ENCODE assay signal across 10 mouse cellular contexts in the genomic region with DNA sequence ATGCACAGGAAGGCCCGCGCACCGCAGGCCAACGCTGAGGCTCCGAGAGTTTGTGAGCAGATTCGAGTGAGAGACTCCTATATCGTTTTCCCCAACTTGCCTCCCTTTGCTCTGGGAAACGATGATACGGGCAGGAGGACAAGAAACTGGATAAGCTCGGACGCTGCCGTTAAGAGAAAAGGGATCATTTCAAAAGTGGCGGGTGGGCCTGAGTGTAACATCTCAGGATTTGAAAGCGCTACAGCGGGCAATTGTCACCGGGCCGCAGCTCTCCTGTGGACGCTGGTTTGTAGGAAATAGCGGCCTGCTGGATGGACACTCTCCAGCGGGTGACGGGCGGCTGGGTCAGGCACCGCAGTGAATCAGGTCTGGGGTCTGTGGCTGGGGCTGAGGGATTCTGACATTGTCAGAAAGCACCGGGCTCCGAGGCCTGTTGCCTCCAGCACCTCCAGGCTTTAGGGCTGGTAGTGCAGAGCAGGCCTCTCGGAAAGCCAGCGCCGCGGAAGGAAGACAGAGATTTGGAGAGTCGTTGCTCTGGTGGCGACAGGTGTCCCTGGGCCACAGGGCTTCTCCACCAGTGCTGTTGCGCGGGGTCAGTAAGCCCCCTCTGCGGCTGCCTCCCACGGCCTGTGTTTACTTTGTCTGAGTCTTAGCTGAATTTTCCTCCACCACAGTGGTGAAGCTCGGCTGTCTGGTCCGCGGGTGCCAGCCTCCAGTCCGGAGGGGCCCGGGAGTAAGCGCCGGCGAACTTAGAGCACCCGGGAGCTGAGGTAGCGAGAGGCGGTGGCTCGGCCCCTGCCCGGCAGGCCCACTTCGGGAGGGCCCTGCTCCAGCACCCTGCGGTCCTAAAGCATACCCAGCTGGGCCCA. TPM values are rescaled to one million over a fixed set of nuclear protein-coding genes. Genes with fewer than 3 reads are reported as not detected.
DNase-seq lines count a peak whose midpoint lies in the region; ATAC-seq and TF ChIP-seq lines count a peak whose summit lies in the region.
"Had no signal": no experiment of that assay in that cellular context is flagged by ENCODE, and none has a peak within 500 bp of the region (broad histone marks: within the 10 kb centered on the region; RNA-seq: fewer than 3 reads in every experiment).

No protein-coding gene starts in this region.

- no peak for TF ChIP-seq CTCF in hindbrain, postnatal 0 days (IDR thresholded peaks at IDR 0.05; ENCODE audit: low read depth)
- no peak for TF ChIP-seq CTCF in layer of hippocampus, adult 2 months (conservative IDR thresholded peaks at IDR 0.05)

- no peak overlapping the region for H3K9ac ChIP-seq in hindbrain, embryonic 11.5 days (ENCODE audit: low read depth, low read length)
- no peak overlapping the region for H3K9ac ChIP-seq in hindbrain, postnatal 0 days (replicated peaks; ENCODE audit: low read length)
- H3K9ac ChIP-seq: forebrain, postnatal 0 days had no signal

- under 1% methylated on average over 47 of the region's 50 CpGs for WGBS in hindbrain, embryonic 11.5 days
- WGBS in hindbrain, postnatal 0 days = 2% methylated on average over 50 of the region's 50 CpGs
- under 1% methylated on average over 50 of the region's 50 CpGs for WGBS in limb, embryonic 10.5 days

- peaks cover 3% of the 10 kb centered on the region; the same call in 1 of the 2 replicates for H3K4me1 ChIP-seq in hindbrain, embryonic 11.5 days (replicated peaks; ENCODE audit: control insufficient read depth, insufficient read depth, low read length)
- H3K4me1 ChIP-seq in hindbrain, postnatal 0 days (ENCODE audit: insufficient read depth, low read length) = no peaks in the 10 kb centered on the region
- peaks cover 41% of the 10 kb centered on the region for H3K4me1 ChIP-seq in limb, embryonic 10.5 days

- H3K36me3 ChIP-seq in hindbrain, embryonic 11.5 days (ENCODE audit: control insufficient read depth, insufficient read depth, low read length) = no peaks in the 10 kb centered on the region
- H3K36me3 ChIP-seq in hindbrain, postnatal 0 days (ENCODE audit: insufficient read depth, low read length) = no peaks in the 10 kb centered on the region
- no peaks in the 10 kb centered on the region for H3K36me3 ChIP-seq in limb, embryonic 10.5 days

- no peak overlapping the region for H3K4me2 ChIP-seq in hindbrain, embryonic 11.5 days (replicated peaks; ENCODE audit: low read depth, low read length)
- H3K4me2 ChIP-seq in hindbrain, postnatal 0 days (ENCODE audit: low read depth, low read length) = no peak overlapping the region

- ATAC-seq in hindbrain, embryonic 11.5 days (ENCODE audit: low FRiP score) = no peak
- ATAC-seq in hindbrain, postnatal 0 days = no peak
- ATAC-seq: forebrain, postnatal 0 days had no signal

- no peak overlapping the region for H3K27ac ChIP-seq in hindbrain, embryonic 11.5 days (ENCODE audit: low read depth, low read length)
- H3K27ac ChIP-seq in hindbrain, postnatal 0 days = no peak overlapping the region
- peak overlapping the region; percentile 68 for H3K27ac ChIP-seq in limb, embryonic 10.5 days
- H3K27ac ChIP-seq in layer of hippocampus, adult 2 months = no peak overlapping the region

- H3K9me3 ChIP-seq in hindbrain, embryonic 11.5 days (ENCODE audit: control insufficient read depth, low read length) = no peaks in the 10 kb centered on the region
- no peaks in the 10 kb centered on the region for H3K9me3 ChIP-seq in hindbrain, postnatal 0 days (ENCODE audit: low read length)
- H3K9me3 ChIP-seq in limb, embryonic 10.5 days (replicated peaks) = no peaks in the 10 kb centered on the region

- peak; percentile 71 for DNase-seq in hindbrain, embryonic 11.5 days (ENCODE audit: low spot score)
- DNase-seq in hindbrain, postnatal 0 days (ENCODE audit: low spot score) = no peak
- peak; percentile 31 to 37 for DNase-seq in B cell, adult 2 months
- DNase-seq in ES-CJ7 (ENCODE audit: low read depth, low spot score) = peak; percentile 30
- peak; percentile 79 for DNase-seq in limb, embryonic 10.5 days (ENCODE audit: low spot score)
- DNase-seq in left cerebral cortex, adult 18-20 months (ENCODE audit: low spot score in 2 of 2) = no peak
- no peak for DNase-seq in spleen, postnatal 14 days (ENCODE audit: low spot score in 2 of 2)
- no peak for DNase-seq in layer of hippocampus, adult 2 months (ENCODE audit: low spot score in 2 of 2)
- DNase-seq: forebrain, postnatal 0 days had no signal

- no peak overlapping the region for H3K4me3 ChIP-seq in hindbrain, embryonic 11.5 days (ENCODE audit: low read depth, low read length)
- H3K4me3 ChIP-seq in hindbrain, postnatal 0 days (ENCODE audit: low read length) = no peak overlapping the region
- H3K4me3 ChIP-seq in limb, embryonic 10.5 days = peak overlapping the region; percentile 54
- H3K4me3 ChIP-seq in layer of hippocampus, adult 2 months = no peak overlapping the region

- H3K27me3 ChIP-seq in hindbrain, embryonic 11.5 days (ENCODE audit: control insufficient read depth, insufficient read depth, low read length) = peaks cover 97% of the 10 kb centered on the region
- peaks cover 90% of the 10 kb centered on the region for H3K27me3 ChIP-seq in hindbrain, postnatal 0 days (ENCODE audit: insufficient read depth, low read length)
- H3K27me3 ChIP-seq in limb, embryonic 10.5 days (ENCODE audit: low read depth, poor library complexity, severe bottlenecking) = peaks cover 100% of the 10 kb centered on the region

RNA-seq across cellular contexts. Expression of a gene that starts 2.2 kb away (rescaled TPM):
- 0.35 and 0.39 TPM in 2 replicates for polyA plus RNA-seq in hindbrain, embryonic 11.5 days (2014; fragmentation: Nextera tagmentation; extraction: Ambion mirVana)
- total RNA-seq in hindbrain, postnatal 0 days (2014; rRNA removed) = 0.11 TPM in 1 of 2 replicates, not detected in the other
- 0.05 TPM in 1 of 2 replicates, not detected in the other for polyA plus RNA-seq in hindbrain, postnatal 0 days (2015; fragmentation: Nextera tagmentation; extraction: Ambion mirVana)
- 2.2 and 2.9 TPM in 2 replicates for polyA plus RNA-seq in limb, embryonic 10.5 days (2016; fragmentation: Nextera tagmentation; extraction: Ambion mirVana)
- not detected for total RNA-seq in left cerebral cortex, adult 18-20 months (2021)
- total RNA-seq in layer of hippocampus, adult 2 months (2021) = under 1 TPM; 0.28 to 0.64 TPM
- polyA plus RNA-seq: liver, embryonic 16.5 days had no signal

Comparison
In these comparisons a context has a peak if more than half of its experiments do, and no peak if none do; other contexts are left out.
1. DNase-seq: peak in hindbrain, embryonic 11.5 days (single experiment), B cell, adult 2 months (2 of 2), ES-CJ7 (single experiment) and limb, embryonic 10.5 days (single experiment); none in hindbrain, postnatal 0 days (single experiment), left cerebral cortex, adult 18-20 months (0 of 2), spleen, postnatal 14 days (0 of 2) and layer of hippocampus, adult 2 months (0 of 2).